Mouse (Mus musculus) liver, embryonic 14.5 days (tissue): ENCODE measurements around the gene Sall2.

Experiments used
- CTCF ChIP-seq: IDR thresholded peaks from 2 replicates; pipeline ENCODE4 v1.5.1; 2016; ENCODE audit warnings: antibody characterized with exemption, low read depth, control low read depth
- EP300 ChIP-seq: IDR thresholded peaks from 2 replicates; pipeline ENCODE4 v1.6.1; 2016; ENCODE audit warnings: antibody characterized with exemption, low read depth

DNA sequence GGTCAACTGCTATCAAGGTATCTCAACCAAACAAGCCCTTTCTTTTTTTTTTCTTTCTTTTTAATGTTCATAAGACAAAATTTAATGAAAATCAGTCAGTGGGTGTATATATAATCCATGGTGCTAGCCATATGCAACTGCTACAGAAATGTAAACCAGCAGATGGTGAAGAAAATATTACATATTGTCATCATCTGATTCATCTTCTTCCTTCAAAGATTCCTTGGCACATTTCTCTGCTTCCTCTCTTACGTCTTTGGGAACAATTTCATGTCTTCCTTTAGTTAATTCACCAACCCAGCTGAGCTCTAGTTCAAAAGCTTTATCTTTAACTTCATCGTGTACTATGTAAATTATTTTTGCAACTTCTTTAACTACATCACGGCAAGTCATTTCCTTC lies 40.2 kb upstream of the Sall2 start:
- TF ChIP-seq CTCF (no peak), EP300 (no peak)
